Mouse (Mus musculus) gastrocnemius, postnatal 4 days (tissue): ENCODE data around the gene Olfr47. TPM values are rescaled to one million over a fixed set of nuclear protein-coding genes. Genes with fewer than 3 reads are reported as not detected.
A peak's percentile ranks its signal among the peaks of the same experiment; 100 is the strongest.
"Not testable (repeated sequence)": the region's sequence is repeated elsewhere in the genome, so short reads cannot be mapped to it uniquely, and the experiment has no call there.

ENCODE experiments used
- DNase-seq, 2 experiments: peaks; one replicate each; pipeline ENCODE4 v3.0.0; 2021 to 2022; ENCODE audit warnings: low spot score in 2 of 2, mixed read lengths in 2 of 2
- long read RNA-seq, 2 experiments: library from polyadenylated mRNA; stranded (forward); transcript quantifications; one replicate each; pipeline ENCODE4 v2.0.0; 2021
- total RNA-seq, 2 experiments: library from RNA; stranded (reverse); gene quantifications; 2 replicates each; pipeline ENCODE4 v1.2.3; 2021

Olfr47 gene
- not detected for total RNA-seq
- long read RNA-seq, experiment 1, result 0 reads
- long read RNA-seq, experiment 2, result 0 reads

- not testable (repeated sequence) for DNase-seq
Measured at GRCm38 (mm10) chr6:43231255-43231654, at the start of gene Olfr47. Olfr47 (plus strand) TSS chr6:43231529.

- DNase-seq, result no peak
Measured at GRCm38 (mm10) chr6:43190986-43191385, 40.3 kb upstream of the Olfr47 start.

GRCm38 (mm10) chr6:43196781-43197180 lies 34.5 kb upstream of the Olfr47 start, which contains the start of gene Olfr435:
Olfr435 (plus strand) TSS chr6:43197146.
- DNase-seq, result no peak

- no peak for DNase-seq
Measured at GRCm38 (mm10) chr6:43198094-43198493, 33.2 kb upstream of the Olfr47 start.

DNA sequence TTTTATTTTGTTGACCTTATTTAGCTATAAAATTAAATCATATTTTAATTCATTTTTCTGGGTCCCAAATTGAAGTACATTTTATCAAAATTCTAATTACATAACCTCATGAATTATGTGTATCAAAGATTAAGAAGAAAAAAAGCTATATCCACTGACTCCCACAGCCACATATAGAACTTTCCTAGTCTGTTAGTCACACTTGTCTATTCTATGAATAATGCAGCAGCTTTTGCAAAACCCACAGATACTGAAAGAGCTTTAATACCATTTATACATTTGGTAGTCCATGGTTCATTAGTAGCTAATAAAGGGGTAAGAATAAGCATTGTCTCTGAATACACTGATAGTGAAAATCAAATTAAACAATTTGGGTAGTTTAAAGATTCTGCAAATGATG lies 28.5 kb upstream of the Olfr47 start:
- no peak for DNase-seq

- no peak for DNase-seq
Measured at GRCm38 (mm10) chr6:43205355-43205754, 26.0 kb upstream of the Olfr47 start.

GRCm38 (mm10) chr6:43212873-43213272 lies 18.5 kb upstream of the Olfr47 start, which contains the start of gene Olfr434:
Olfr434 (plus strand) TSS chr6:43213021.
- not testable (repeated sequence) for DNase-seq

- no peak for DNase-seq
Measured at GRCm38 (mm10) chr6:43242061-43242460, 10.7 kb downstream of the Olfr47 start.

GRCm38 (mm10) chr6:43247396-43247795 lies 16.1 kb downstream of the Olfr47 start:
- no peak for DNase-seq

- no peak for DNase-seq
Measured at GRCm38 (mm10) chr6:43252994-43253393, 21.7 kb downstream of the Olfr47 start.

GRCm38 (mm10) chr6:43254193-43254926 lies 23.0 kb downstream of the Olfr47 start:
- no peak for DNase-seq

DNA sequence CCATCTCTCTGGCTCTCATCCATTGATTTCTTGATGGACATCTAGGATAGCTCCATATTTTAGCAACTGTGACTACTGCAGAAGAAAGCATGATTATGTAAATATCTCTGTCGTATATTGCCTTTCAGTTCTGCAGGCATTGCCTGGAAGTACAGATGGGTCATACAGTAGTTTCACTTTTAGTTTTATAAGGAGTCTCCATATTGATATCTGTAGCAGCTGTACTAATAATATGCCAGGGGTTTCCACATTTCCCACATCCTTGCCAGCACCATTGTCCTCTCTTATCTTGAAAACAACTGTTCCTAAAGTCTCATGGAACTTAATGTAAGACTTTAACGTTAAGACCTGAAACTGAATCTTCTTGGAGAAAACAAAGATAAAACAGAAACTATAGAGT lies 29.4 kb downstream of the Olfr47 start:
- DNase-seq, result no peak

DNA sequence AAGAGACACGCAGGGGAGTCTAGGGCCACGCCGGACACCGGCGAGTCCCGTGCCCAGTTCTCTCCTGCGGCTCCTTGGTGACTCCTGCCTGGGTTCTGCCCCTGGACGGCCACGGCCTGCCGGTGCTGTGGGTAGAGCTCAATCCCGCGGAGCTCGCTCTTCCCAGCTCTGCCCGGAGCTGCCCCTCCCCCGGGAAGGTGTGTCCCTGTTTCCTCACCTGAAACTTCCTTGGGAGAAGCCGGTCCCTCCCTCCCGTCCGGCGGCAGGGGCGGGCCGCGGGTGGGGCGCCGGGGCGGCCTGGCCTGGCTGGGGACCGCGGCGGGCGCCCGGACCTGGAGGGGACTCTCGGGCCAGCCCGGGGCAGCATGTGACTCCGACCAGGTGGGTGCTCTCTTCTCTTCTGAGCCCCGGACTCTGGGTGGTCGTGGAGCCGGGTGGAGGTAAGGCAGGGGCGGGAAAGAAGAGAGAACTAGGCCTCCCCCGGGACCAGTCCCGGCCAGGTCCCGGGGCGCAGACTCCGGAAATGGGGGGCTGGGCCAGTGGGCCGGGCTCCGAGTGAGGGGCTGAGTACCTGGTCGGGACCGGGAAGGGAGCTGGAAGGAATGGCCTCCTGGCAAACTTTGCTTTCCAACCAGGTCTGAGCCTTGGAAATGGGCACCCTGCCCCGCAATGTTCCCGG lies 34.2 kb downstream of the Olfr47 start, which contains the start of gene Arhgef5:
Gene Arhgef5, plus strand, starts transcription at position 220 of the 679 bp plus-strand sequence.
- peak in 1 of 2 experiments; percentile 20 for DNase-seq

DNA sequence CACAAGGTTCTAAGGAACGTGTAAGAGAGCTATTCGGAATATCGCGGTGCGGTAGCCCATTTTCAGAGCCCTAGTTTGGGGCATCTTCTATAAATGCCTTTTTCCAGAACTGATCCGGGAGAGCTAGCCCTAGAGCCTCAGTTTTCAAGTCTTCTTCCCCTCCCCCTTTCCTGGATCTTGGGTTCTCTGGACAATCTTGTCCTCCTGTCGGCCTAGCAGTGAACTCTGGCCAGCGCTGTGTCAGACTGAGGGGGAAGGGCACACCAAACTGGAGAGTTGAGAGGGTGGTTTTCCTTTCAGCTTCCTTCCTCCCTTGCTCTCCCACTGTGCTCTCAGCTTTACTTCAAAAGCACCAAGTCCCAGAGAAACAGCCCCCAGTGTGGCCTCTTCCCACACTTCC lies 35.0 kb downstream of the Olfr47 start:
- DNase-seq, result no peak

DNA sequence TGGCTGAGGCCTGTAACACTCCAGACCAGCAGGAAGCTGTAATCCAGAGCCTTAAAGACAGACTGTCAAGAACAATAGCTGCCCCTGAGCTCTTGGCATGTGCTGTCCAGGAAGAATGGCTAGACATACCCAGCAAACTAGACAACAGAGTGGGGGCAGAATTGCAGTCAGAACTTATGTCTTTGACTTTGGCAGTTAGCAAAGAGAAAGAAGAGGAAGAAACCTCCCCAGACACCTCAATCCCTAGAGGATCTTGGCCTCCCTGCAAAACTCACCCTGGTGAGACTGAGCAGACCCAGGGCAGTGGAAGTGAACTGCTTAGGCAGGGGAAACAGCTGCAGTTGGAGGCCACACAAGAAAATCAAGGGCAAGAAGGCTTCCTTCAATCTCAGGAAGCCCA lies 41.3 kb downstream of the Olfr47 start:
- no peak for DNase-seq

GRCm38 (mm10) chr6:43274123-43274522 lies 42.8 kb downstream of the Olfr47 start:
- DNase-seq, result no peak

DNA sequence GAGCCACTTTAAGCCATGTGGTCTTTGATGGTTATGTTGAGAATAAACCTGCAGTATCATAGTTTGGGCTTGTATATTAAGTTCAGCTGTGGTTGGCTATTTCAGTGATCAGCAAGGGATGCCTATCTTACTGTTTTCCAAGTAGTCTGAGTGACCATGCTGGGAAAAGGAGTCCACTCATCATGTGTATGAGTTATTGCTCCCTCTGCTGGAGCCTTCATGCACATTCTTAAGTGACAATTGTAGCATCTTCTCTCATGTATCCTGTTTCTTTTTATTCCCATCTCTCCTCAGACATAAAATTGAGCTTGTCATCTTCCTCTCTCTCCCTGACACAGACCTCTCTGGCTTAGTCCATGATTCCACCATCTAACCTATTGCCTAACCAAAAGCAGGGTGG lies 46.9 kb downstream of the Olfr47 start:
- DNase-seq, result no peak

- no peak for DNase-seq
Measured at GRCm38 (mm10) chr6:43280481-43280880, 49.2 kb downstream of the Olfr47 start.
